Mouse (Mus musculus) embryonic facial prominence, embryonic 13.5 days (tissue): ENCODE measurements around the gene Ctsc. TPM values are rescaled to one million over a fixed set of nuclear protein-coding genes. Genes with fewer than 3 reads are reported as not detected.
A peak's percentile ranks its signal among the peaks of the same experiment; 100 is the strongest.

Experiments
- ATAC-seq: fragments of 200-750 bp; cut with Nextera tagmentation; 2 replicates; pipeline ENCODE4 v1.8.0; 2017; ENCODE audit warnings: low read depth; ENCODE audit not compliant: insufficient number of reproducible peaks, insufficient read depth, low FRiP score, low TSS enrichment
- H3K27ac ChIP-seq: fragments of 300-500 bp; sonication (generic); 2 replicates; pipeline ENCODE4 v1.5.1; 2015; ENCODE audit warnings: moderate library complexity, mild to moderate bottlenecking, inconsistent platforms
- H3K27me3 ChIP-seq: fragments of 300-500 bp; sonication (generic); 2 replicates; pipeline ENCODE4 v1.6.1; 2015; ENCODE audit warnings: mild to moderate bottlenecking, inconsistent platforms
- H3K36me3 ChIP-seq: fragments of 300-500 bp; sonication (generic); 2 replicates; pipeline ENCODE4 v1.6.1; 2015; ENCODE audit warnings: mild to moderate bottlenecking, inconsistent platforms
- H3K4me1 ChIP-seq: fragments of 300-500 bp; sonication (generic); 2 replicates; pipeline ENCODE4 v1.6.1; 2015; ENCODE audit warnings: inconsistent platforms
- H3K4me2 ChIP-seq: fragments of 300-500 bp; sonication (generic); 2 replicates; pipeline ENCODE4 v1.6.1; 2015; ENCODE audit warnings: moderate library complexity, mild to moderate bottlenecking, inconsistent platforms
- H3K4me3 ChIP-seq: fragments of 300-500 bp; sonication (generic); 2 replicates; pipeline ENCODE4 v1.5.1; 2015; ENCODE audit warnings: mild to moderate bottlenecking, inconsistent platforms
- H3K9ac ChIP-seq: fragments of 300-500 bp; sonication (generic); 2 replicates; pipeline ENCODE4 v1.6.1; 2015; ENCODE audit warnings: mild to moderate bottlenecking, inconsistent platforms
- H3K9me3 ChIP-seq: fragments of 300-500 bp; sonication (generic); 2 replicates; pipeline ENCODE4 v1.6.1; 2016; ENCODE audit warnings: inconsistent platforms
- WGBS: fragments of 180-500 bp; shearing (Covaris S2); methylation state at CpG from one replicate; pipeline ENCODE4 v1.1.7; 2015; ENCODE audit warnings: mixed read lengths; 5-methylcytosine and 5-hydroxymethylcytosine counted together
- polyA plus RNA-seq: library from polyadenylated mRNA; unstranded; fragments of >200 nt; fragmentation: Nextera tagmentation; extraction: Ambion mirVana; gene quantifications from 2 replicates; pipeline ENCODE4 v1.2.1, GENCODE M21; 2015

Gene Ctsc
- polyA plus RNA-seq, 1 experiment from 2014 or later, result 41.1 TPM

- Histone ChIP-seq H3K36me3 (no peaks in the 10 kb centered on the region), H3K27me3 (no peaks in the 10 kb centered on the region), H3K27ac (no peak overlapping the region), H3K9me3 (no peaks in the 10 kb centered on the region), H3K4me1 (no peaks in the 10 kb centered on the region), H3K4me2 (no peak overlapping the region), H3K9ac (no peak overlapping the region), H3K4me3 (no peak overlapping the region)
- no peak for ATAC-seq
- 82% methylated on average over 4 of the region's 4 CpGs for WGBS
Measured at GRCm38 (mm10) chr7:88305750-88306149, 27.9 kb downstream of the Ctsc start.

DNA sequence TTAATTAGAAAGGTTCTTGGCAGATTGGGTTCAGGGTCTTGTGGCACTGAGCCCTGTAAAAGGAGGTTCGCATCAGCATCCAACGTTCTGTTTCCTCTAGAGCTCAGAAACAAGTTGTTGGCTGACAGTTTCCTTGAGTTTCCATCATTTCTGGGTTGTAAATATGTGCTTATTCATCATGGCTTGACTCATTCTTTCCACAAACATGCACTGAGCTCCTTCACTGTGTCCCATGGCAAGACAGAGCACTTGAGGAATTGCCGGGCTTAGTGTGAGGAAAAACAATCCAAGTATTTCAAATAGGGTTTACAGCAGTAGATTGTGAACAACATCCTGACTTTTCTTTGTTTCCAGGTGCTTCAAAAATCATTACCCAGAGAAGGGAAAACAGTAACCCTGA is 28.8 kb downstream of the Ctsc start:
- Histone ChIP-seq H3K4me1 (no peaks in the 10 kb centered on the region), H3K4me3 (no peak overlapping the region), H3K36me3 (no peaks in the 10 kb centered on the region), H3K9ac (no peak overlapping the region), H3K9me3 (no peaks in the 10 kb centered on the region), H3K27ac (no peak overlapping the region), H3K27me3 (no peaks in the 10 kb centered on the region), H3K4me2 (no peak overlapping the region)
- no peak for ATAC-seq
- 75% methylated on average over 3 of the region's 3 CpGs for WGBS

GRCm38 (mm10) chr7:88310398-88311180 is 32.7 kb downstream of the Ctsc start:
- no peak for ATAC-seq
- no peaks in the 10 kb centered on the region for H3K27me3 ChIP-seq
- no peaks in the 10 kb centered on the region for H3K9me3 ChIP-seq
- H3K36me3 ChIP-seq, result no peaks in the 10 kb centered on the region
- H3K4me3 ChIP-seq, result no peak overlapping the region
- no peak overlapping the region for H3K4me2 ChIP-seq
- H3K4me1 ChIP-seq, result no peaks in the 10 kb centered on the region
- WGBS, result 88% methylated on average over 3 of the region's 3 CpGs
- no peak overlapping the region for H3K27ac ChIP-seq
- no peak overlapping the region for H3K9ac ChIP-seq

- 0 out of 2 replicates have a peak, but pooled peaks cover 6% of the 10 kb centered on the region for H3K4me1 ChIP-seq
- 70% methylated on average over 3 of the region's 3 CpGs for WGBS
- no peak overlapping the region for H3K27ac ChIP-seq
- ATAC-seq, result no peak
- H3K9me3 ChIP-seq, result no peaks in the 10 kb centered on the region
- no peaks in the 10 kb centered on the region for H3K36me3 ChIP-seq
- H3K27me3 ChIP-seq, result no peaks in the 10 kb centered on the region
- no peak overlapping the region for H3K9ac ChIP-seq
- no peak overlapping the region for H3K4me3 ChIP-seq
- no peak overlapping the region for H3K4me2 ChIP-seq
Measured at GRCm38 (mm10) chr7:88316408-88316807, 38.5 kb downstream of the Ctsc start.

- no peak overlapping the region for H3K9ac ChIP-seq
- H3K4me2 ChIP-seq, result no peak overlapping the region
- H3K36me3 ChIP-seq, result no peaks in the 10 kb centered on the region
- H3K27me3 ChIP-seq, result no peaks in the 10 kb centered on the region
- no peak overlapping the region for H3K27ac ChIP-seq
- no peaks in the 10 kb centered on the region for H3K9me3 ChIP-seq
- ATAC-seq, result no peak
- WGBS, result 55% methylated on average over 1 of the region's 1 CpGs
- 0 out of 2 replicates have a peak, but pooled peaks cover 6% of the 10 kb centered on the region for H3K4me1 ChIP-seq
- H3K4me3 ChIP-seq, result no peak overlapping the region
Measured at GRCm38 (mm10) chr7:88318474-88318873, 40.6 kb downstream of the Ctsc start.

GRCm38 (mm10) chr7:88318904-88319303 is 41.0 kb downstream of the Ctsc start:
- H3K4me2 ChIP-seq, result no peak overlapping the region
- H3K4me1 ChIP-seq, result 0 out of 2 replicates have a peak, but pooled peaks cover 6% of the 10 kb centered on the region
- H3K9me3 ChIP-seq, result no peaks in the 10 kb centered on the region
- 85% methylated on average over 2 of the region's 2 CpGs for WGBS
- no peak overlapping the region for H3K9ac ChIP-seq
- no peak overlapping the region for H3K4me3 ChIP-seq
- no peak overlapping the region for H3K27ac ChIP-seq
- H3K36me3 ChIP-seq, result no peaks in the 10 kb centered on the region
- ATAC-seq, result no peak
- H3K27me3 ChIP-seq, result no peaks in the 10 kb centered on the region

DNA sequence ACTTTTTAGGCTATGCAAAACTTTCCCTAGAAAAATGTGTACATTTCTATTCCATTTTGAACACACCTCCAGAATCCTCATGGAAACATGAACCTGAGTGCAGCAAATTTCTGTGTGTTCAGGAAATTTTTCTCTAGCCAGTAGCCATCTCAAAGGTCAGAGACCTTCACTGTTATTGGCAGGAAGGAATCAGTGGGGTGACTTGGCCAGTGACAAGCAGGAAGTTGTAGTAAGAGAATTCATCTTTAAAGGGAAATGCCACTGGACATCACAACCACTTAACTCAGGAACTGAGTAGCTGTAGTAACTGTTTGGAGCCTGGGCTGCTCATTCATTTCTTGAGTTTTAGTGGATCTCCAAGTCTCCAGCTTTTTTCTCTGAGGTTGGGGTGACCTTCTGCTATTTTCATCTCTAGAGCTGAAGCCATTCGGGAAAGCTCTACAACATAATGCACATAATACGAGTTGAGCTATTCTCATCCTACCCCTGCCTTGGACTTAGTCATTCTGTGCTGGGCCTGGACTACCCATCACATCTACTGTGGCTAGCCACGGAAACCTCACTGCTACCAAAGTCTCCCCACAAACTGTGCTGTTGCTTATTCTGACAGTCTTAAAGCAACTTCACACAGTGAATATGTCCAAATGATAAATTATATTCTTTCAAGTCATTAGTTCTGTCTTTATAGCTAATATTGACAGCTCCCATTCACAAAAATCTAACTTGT is 41.7 kb downstream of the Ctsc start:
- Histone ChIP-seq H3K4me2 (no peak overlapping the region), H3K27me3 (no peaks in the 10 kb centered on the region), H3K4me1 (0 out of 2 replicates have a peak, but pooled peaks cover 6% of the 10 kb centered on the region), H3K9ac (no peak overlapping the region), H3K9me3 (no peaks in the 10 kb centered on the region), H3K4me3 (no peak overlapping the region), H3K27ac (no peak overlapping the region), H3K36me3 (no peaks in the 10 kb centered on the region)
- 88% methylated on average over 3 of the region's 3 CpGs for WGBS
- no peak for ATAC-seq

DNA sequence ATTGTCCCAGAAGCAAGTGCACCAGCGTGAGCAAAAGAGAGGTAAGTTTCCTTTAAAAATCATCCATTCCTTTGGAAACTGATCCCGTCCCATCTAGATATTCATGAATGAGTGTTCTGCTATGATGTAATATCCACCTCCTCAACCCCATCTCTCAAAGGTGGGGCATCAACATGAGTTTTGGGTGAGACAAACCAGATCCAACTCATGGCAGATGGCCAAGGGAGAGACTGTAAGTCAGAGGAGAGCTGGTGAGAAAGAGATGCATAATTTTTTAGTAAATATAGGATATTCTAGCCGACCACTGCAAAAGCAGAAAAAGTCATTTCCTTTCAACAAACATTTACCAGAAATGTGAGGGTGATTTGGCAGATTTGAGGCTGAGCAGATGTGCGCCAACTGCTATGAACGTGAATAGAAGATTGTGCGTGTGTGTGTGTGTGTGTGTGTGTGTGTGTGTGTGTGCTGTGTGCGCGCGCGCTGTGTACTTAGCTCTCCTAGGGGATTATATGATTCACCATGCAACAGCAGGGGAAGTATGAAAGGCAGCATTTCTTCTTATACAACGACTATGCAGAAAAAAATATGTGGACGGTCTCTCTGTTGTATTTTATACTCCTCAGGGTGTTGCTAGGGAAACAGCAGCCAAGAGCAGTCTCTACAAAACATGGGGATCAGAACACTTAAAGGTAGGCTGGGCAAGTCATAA is 42.9 kb downstream of the Ctsc start:
- peak overlapping the region; percentile 5; the same call in 1 of the 2 replicates for H3K4me2 ChIP-seq
- 59% methylated on average over 12 of the region's 12 CpGs for WGBS

DNA sequence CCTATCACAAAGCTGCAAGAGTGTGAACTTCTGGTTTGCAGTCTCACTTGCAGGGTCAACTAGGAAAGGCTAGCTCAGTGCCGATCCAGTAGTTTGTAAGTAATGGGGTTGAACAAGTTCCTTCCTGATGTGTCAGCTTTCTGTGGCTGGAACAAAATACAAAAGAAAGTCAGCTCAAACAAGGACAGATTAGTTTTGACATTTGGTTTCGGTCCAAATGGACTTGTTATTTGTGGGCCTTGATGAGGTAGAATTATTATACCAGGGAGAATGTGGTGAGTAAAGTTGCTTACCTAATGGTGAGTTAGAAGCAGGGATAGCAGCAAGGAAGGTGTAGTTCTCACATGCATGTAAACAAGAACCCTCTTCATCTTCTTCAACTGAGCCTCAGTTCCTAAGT is 44.5 kb downstream of the Ctsc start:
- Histone ChIP-seq H3K4me3 (no peak overlapping the region), H3K27ac (no peak overlapping the region), H3K9ac (no peak overlapping the region), H3K9me3 (no peaks in the 10 kb centered on the region), H3K36me3 (no peaks in the 10 kb centered on the region), H3K4me1 (0 out of 2 replicates have a peak, but pooled peaks cover 6% of the 10 kb centered on the region), H3K27me3 (no peaks in the 10 kb centered on the region), H3K4me2 (no peak overlapping the region)
- 77% methylated on average over 2 of the region's 2 CpGs for WGBS
- no peak for ATAC-seq

More for the DNA sequence above, 42.9 kb downstream of the Ctsc start:
- no peak overlapping the region for H3K4me3 ChIP-seq
- no peaks in the 10 kb centered on the region for H3K9me3 ChIP-seq
- no peaks in the 10 kb centered on the region for H3K36me3 ChIP-seq
- H3K4me1 ChIP-seq, result 0 out of 2 replicates have a peak, but pooled peaks cover 6% of the 10 kb centered on the region
- peak overlapping the region; percentile 22; the same call in 1 of the 2 replicates for H3K27ac ChIP-seq
- no peaks in the 10 kb centered on the region for H3K27me3 ChIP-seq
- ATAC-seq, result peak; percentile 69; the same call in 1 of the 2 replicates
- H3K9ac ChIP-seq, result no peak overlapping the region

- Histone ChIP-seq H3K27ac (no peak overlapping the region), H3K9me3 (no peaks in the 10 kb centered on the region), H3K36me3 (no peaks in the 10 kb centered on the region), H3K9ac (no peak overlapping the region), H3K27me3 (no peaks in the 10 kb centered on the region), H3K4me2 (no peak overlapping the region), H3K4me1 (no peaks in the 10 kb centered on the region), H3K4me3 (no peak overlapping the region)
- ATAC-seq, result no peak
Measured at GRCm38 (mm10) chr7:88327495-88327894, 49.6 kb downstream of the Ctsc start.

- Histone ChIP-seq H3K27me3 (no peaks in the 10 kb centered on the region), H3K9me3 (no peaks in the 10 kb centered on the region), H3K4me3 (no peak overlapping the region), H3K4me1 (peaks cover 3% of the 10 kb centered on the region), H3K36me3 (no peaks in the 10 kb centered on the region), H3K27ac (no peak overlapping the region), H3K9ac (no peak overlapping the region), H3K4me2 (no peak overlapping the region)
- no peak for ATAC-seq
Measured at GRCm38 (mm10) chr7:88343828-88344227, 65.9 kb downstream of the Ctsc start.
